Mouse (Mus musculus) frontal cortex, adult (tissue): ENCODE measurements around the gene Pdcd1.
"Not testable (repeated sequence)": the region's sequence is repeated elsewhere in the genome, so short reads cannot be mapped to it uniquely, and the experiment has no call there.

Experiments
- ATAC-seq: cut with Nextera tagmentation; 2 replicates; pipeline ENCODE4 v1.9.2; 2017; ENCODE audit warnings: mild to moderate bottlenecking, moderate library complexity, mixed read lengths; ENCODE audit not compliant: low TSS enrichment

Pdcd1 gene

DNA sequence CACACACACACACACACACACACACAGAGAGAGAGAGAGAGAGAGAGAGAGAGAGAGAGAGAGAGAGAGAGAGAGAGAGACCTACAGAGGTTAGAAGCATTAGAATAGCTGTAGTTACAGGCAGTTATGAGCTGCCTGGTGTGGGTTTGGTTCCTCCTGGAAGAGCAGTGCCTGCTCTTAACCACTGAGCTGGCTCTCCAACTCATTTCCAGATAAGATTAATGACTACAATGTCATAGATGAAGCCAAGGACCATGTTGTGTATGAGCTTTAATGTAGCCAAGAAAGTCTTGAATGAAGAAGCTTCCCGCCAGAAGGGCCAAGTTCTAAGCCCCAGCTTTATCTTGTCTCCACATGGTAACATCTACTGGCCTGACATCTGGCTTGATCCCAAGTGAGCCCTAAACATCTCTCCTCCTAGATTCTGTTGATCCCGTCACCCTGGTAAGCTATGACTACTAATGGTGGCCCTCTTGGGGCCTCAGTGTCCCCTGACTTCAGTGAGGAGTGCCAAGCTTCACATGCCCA lies 19.2 kb downstream of the Pdcd1 start:
- ATAC-seq, result no peak

DNA sequence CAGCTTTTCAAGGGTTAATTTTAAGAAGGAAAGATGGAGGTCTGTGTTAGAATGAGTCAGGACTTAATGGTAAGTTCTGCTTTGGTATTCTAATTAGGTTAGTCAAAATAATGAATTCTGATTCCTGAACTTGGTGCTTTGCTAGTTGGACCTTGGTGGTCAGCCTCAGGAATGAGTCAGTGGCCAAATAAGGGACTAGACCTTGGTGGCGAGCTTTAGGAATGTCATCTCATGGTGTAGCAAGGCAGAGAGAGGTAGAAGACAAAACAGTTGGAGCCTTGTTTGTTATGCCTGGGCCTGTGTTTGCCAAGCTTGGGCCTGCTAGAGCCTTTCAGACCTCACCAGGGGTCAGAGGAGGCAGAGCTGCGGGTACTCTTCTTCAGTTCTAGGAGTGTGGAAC lies 23.6 kb downstream of the Pdcd1 start:
- no peak for ATAC-seq

DNA sequence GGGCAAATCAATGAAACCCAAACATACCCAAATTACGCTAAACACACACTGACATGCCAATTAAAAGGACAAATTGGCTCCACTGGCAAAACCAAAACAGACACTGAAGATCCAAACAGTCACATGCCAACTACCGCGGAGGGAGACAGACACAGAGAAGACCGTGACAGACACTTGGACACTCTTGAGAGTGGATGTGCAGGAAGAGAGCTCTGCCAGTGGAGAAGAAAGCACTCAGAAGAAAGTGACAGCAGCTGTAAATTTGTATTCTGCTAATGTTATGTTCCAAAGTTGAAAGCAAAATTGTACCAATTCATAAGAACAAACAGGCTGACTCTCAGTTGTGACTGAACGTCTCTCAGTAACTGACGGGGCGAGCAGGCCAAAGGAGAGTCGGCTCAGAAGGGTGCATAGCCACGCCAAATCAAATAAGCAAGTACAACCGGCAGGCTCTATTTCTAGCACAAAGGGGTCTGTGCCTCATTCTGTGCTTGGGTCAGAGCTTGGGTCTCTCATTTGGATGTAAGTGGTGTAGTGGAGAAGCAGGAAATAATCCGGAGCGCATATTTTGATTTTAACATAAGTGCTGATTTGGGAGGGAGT lies 24.7 kb downstream of the Pdcd1 start:
- no peak for ATAC-seq

DNA sequence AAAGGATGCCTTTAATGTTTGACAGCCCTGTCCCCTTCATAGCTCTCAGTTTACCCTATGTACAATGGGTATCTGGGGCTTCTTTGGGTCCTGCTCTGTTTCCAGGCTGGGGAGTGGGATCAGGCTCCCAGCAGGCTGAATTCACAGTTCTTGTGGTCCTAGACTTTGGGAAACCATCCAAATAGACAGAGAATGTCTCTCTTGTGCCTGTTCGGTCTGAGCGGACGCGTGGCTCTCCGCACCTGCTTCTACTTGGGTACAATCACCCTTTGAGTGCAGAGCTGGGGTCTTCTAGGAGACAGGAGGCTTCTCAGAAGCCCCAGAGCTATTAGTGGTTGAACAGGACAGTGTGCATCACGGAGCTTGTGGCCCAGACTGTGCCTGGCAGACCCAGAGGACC lies 32.2 kb downstream of the Pdcd1 start, which contains the start of gene Neu4:
TSS of gene Neu4 (plus strand) at position 301 of the 400 bp plus-strand sequence.
- no peak for ATAC-seq

DNA sequence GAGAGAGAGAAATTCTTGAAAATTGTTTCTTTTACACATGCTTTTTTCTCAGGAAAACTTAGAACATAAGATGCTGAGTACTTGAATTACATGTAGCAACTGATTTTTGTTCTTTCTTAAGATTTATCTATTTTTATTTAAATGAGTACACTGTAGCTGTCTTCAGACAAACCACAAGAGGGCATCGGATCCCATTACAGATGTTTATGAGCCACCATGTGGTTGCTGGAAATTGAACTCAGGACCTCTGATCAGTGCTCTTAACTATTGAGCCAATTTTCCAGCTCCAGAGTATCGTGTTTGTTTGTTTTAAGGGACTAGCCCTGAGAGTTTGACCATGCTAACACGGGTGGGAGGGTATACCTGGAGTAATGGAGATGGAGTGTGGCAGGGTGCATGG lies 40.7 kb downstream of the Pdcd1 start:
- ATAC-seq, result no peak

DNA sequence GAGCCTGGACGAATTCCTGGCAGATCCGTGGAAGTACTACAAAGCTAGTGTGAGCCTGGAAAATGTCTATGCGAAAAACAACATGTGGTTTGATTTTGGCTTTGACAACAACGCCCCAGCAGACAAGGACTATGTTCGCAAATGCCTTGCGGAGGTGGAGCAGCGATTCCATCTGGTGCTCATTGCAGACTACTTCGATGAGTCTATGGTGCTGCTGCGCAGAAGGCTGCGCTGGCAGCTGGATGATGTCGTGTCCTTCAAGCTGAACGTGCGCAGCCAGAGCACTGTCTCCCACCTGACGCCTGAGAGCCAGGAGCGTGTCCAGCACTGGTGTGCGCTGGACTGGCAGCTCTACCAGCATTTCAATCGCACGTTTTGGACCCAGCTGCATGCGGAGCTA lies 43.5 kb downstream of the Pdcd1 start:
- ATAC-seq, result peak; percentile 82

DNA sequence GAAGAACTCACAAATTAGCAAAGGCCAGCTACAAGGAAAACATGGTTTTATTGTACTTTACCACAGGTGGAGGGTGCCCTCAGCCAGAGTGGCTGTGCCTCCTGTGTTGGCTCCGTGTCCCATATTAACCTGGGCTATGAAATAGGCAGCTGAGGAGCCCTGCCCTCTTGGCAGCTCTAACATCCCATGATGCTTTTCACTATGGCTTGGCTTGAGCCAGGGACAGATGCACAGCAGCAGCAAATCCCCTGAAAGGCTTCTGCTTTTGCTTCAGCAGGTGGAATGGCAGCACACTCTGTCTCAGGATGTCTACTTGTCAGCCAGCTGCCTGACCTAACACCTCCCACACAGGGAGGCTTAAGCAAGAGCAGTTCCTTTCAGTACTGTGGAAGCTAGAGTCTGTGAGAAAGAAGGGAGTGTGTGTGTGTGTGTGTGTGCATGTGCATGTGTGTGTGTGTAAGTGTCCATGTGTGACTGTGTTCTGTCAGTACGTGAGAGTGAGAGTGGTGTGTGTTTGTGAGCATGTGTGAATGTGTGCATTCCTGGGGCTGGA lies 46.3 kb downstream of the Pdcd1 start:
- peak; percentile 66 for ATAC-seq

DNA sequence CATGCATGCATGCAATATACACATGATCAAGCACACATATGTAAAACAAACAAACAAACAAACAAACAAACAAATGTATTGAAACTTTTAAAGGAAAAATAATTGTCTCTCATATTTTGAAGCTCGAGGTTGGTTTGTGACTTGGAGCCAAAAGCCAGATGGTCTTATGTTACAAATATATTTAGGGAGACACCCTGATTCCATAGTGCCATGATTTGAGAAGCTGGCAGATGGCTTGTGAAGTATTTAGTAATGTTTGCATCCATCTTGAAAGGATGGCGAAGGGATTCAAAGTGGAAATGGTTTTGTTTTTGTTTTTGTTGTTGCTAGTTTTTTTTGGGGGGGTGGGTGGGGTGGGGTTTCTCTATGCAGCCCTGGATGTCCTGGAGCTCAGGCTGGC lies 51.3 kb downstream of the Pdcd1 start:
- 0 out of 2 replicates have a peak, but pooled peaks have one; percentile 35 for ATAC-seq

DNA sequence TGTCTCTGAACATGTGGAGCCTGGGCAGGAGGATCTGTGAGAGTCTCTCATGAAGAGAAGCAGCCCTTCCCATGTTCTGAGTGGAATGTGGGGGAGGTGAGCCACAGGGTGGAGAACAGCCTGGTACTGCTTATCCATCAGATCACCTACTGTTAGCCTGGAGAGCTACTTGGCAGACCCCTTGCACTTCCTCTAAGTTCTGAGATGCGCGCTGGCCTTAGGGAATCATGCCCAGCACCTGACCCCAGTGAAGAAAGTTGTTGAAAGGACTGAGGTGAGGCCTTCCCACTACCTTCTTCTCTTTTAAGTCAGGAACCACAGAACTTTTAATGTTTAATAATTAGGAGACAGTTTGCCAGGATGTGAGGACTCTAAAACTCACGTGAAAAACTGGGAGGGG lies 60.9 kb downstream of the Pdcd1 start:
- ATAC-seq, result not testable (repeated sequence)

DNA sequence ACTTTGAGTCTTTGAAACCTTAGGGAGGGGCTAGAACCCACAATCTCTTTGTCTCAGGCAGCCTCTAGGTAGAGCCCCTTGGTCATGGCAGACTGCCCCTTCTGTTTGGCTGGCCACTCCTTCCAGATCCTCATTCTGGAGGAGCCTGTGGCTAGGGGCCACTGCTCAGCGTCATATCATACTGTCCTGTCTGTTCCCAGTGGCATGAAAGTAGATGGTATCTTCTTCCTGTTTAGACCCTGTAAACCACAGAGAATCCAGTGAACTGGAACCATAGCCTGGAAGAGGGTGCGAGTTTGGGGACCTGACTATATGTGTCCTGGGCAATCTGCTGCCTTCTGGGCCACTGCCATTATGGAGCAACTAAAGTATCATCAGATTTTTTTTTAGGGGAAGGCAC lies 61.3 kb downstream of the Pdcd1 start:
- ATAC-seq, result not testable (repeated sequence)

DNA sequence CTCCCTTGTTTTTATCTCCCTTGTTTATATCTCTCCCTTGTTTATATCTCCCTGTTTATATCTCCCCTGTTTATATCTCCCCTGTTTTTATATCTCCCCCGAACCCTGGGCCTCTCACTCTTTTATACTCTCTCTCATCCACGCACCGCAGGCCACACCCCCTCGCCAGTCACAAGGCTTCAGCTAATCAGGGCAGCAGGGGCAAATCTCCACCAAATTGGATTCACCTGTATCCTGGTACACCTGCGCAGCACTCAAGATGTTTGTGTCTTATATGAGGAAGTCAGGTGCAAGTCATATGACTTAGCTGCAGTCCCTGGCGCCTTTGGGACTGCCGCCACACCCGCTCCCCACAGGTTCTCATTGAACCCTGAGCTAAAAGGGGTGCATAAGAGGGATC lies 62.1 kb downstream of the Pdcd1 start, which contains the start of gene Gal3st2c:
TSS of gene Gal3st2c (plus strand) at position 301 of the 400 bp plus-strand sequence.
- ATAC-seq, result not testable (repeated sequence)

DNA sequence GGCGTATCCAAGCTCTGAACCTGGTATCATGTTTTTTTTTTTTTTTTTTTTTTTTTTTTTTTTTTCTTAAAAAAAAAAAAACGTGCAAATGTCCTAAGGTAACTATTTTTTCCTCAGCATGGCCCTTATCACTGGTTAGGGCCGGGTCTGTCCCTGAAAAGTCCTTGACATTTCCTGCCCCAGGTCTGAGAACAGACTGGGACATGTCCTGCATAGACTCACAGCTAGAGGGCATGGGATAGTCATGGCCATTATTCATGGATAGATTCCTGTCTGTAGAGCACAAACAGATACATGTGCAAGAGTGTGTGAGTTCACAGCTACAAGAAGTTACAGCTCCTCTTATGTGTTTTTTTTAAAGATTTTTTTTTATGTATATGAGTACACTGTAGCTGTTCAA lies 63.6 kb downstream of the Pdcd1 start:
- no peak for ATAC-seq
